Mouse (Mus musculus): Measurements from ENCODE around the gene Psmb5.

The Psmb5 gene

DNA sequence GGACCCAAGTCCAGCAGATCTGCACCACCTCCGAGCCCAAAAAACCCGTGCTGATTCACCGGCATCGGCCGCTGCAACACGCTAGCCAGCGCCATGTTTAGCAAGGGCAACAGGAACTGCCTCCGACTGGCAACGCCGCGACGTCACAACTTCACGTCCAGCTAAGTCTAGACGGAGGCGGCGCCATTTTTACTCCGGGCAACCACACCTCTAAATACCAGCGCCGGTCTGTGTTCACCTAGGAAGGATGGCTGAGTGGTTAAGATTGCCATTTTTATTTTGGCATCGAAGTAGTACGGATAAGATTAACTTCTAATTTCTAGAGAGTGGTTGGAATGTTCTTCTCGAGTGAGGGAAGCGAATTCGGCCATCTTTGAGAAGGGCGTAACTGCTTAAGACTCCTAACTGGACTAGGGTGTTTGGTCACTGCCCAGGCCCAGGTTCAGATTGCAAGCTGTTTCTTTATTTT is at the start of gene Psmb5:
Psmb5 (minus strand) TSS at position 126 of the 469 bp plus-strand sequence.
- peak; percentile 91 for DNase-seq

DNA sequence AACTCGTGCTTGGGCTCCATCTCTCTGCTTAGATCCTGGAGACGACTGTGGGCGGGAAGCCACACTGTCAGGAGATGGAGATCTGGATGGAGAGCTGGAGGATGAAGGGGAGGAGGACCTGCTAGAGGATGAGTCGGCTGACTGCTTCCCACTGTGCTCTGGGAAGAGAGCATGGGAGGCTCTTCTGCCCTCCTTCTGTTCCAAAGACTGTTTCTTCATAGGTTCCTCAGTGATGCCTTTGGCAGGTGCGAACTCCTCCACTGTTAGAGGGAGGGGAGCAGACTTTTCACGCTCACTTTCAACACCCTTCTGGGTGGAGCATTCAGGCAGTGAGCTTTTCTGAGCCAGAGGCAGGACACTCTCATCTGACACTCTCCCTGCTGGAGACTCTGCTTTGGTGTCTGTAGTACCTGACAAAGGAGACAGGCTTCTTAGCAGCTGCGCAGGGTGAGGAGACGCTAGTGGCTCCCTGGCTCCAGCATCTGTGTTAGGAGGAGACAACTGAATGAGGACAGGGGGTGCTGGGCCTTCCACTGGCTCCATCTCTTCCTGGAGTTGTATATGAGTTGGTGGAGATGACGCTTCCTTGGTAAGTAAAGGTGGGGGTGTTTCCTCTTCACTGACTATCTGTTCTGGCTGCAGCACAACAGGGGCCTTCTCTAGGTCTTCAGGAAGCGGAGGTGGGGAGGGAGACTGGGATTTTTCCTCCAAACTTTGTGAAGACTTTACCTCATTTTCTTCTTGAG is 46.8 kb upstream of the Psmb5 start:
- no peak for DNase-seq

DNA sequence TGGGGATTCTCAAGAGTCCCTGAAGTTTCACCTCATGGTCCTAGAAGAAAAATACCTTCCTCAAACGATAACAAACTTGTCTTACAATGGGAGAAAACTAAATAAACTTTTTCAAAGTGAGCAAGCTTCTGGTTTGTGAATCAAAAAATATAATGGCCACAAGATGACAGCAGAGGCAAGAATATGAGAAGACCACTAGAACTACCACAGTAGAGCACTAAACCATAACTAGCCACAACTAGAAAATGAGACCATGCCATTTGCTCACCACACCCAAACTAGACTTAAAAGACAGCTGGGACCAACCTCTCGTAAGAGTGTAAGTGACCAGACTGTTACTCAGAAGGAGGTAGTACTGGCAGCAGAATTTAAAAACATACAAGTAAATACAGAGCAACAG is 42.2 kb upstream of the Psmb5 start:
- no peak for DNase-seq

DNA sequence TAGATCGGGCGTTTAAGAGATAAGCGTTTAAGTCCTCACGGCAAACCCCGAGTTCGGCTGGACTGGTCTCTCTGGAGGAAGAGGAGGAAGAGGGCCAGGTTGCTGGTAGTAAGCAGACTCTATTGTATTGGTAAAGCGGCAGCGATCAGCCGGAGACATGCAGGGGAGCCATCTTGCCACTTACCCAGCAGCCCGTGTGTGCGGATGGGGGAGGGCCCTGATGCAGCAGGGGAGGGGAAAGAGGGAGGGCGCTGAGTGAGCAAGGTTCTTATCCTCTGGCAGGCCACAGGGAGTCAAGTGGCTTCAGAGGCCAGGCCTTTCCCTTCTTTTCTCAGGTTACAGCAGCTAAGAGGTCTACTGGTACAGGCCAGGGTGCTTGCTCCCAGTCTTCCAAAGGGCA is 35.7 kb upstream of the Psmb5 start:
- peak; percentile 91 for DNase-seq

DNA sequence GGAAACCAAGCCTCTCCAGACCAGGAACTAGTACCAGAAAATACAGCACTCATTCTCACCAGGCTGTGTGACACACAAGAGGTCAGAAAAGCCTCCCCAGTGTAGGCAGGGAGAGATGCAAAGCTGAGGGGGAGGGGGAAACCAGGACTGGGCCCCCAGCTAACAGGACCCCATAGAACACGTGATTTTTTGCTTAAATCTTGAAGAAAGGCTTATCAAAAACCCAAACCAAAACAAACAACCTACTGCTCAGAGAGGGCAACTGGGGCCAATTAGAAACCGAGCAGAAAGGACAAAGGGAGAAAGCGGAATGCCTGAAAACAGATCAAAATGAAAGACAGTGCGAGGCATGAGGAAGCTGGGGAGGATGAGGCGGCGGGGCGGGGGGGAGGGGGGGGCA is 35.0 kb upstream of the Psmb5 start:
- DNase-seq, result no peak

DNA sequence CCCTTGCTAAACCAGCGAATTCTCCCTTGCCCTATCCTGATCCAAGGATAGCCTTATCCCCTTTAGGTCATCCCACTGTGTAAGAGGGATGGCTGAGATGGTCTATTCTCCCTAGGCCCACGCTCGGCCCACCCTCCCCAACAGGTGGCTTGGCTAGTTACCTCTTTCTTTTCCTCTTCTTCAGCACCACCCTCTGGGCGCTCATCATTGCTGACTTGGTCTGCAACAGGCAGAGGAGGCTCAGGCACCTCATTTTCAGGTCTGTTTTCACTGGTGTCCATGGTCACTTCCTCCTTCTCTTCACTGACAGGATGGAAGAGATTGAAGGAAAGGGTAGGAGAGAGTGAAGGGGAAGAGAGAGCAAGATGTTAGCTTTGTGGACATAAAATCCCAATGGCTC is 33.7 kb upstream of the Psmb5 start:
- no peak for DNase-seq

DNA sequence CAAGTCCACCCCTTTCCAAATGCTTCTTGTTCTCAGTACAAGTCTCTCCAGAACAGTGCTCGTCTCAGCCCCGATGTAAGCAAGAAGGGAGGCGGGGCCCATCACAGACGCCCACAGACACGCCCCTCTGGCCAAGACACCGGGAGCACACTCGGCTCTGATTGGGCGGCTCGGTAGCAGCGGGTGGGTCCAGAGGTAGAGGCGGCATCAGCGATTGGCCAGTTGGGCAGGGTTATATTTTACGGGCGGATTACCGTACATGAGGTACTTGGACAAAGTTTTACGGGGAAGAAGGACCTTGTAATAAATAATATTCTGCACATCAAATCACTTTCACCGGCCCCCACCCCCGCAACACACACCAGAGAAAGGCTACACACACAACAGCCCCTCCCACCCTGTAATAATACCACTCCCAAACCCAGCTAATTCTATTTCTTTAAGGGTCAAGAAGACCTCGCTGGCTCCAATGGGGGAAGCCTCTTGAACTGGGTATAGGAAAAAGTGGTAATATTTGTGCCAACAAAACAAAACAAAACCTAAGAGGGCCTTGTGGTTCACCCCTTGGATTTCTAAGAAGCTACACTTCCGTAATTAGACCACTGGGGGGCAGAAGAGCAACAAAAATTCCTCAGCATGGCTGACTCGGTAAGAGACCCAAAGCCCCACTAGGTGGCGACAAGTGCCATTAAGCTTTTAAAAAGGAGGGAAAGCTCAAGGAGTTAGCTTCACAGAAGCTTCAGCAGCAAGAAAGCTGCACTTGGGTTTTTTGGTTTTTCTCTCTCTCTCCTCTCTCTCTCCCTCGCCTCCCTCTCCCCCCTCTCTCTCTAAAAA is 33.0 kb upstream of the Psmb5 start:
- peak; percentile 89 for DNase-seq

DNA sequence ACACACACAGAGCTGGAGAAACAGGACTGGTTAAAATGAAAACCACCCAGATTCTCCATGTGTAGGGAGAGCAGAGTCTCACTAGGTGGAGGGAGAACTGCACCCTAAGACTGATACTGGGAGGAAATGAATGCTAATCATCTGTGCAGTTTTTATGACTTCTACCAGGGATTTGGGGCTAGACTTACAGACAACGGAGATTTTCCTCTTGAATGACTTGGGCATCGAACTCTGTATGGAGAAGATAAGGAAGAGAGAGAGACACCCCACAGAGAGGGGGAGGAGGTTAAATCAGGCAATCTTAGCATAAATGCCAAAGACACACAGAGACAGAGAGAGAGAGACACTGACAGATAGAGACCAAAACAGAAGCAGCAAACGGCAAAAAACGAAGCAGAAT is 30.1 kb upstream of the Psmb5 start:
- DNase-seq, result no peak

DNA sequence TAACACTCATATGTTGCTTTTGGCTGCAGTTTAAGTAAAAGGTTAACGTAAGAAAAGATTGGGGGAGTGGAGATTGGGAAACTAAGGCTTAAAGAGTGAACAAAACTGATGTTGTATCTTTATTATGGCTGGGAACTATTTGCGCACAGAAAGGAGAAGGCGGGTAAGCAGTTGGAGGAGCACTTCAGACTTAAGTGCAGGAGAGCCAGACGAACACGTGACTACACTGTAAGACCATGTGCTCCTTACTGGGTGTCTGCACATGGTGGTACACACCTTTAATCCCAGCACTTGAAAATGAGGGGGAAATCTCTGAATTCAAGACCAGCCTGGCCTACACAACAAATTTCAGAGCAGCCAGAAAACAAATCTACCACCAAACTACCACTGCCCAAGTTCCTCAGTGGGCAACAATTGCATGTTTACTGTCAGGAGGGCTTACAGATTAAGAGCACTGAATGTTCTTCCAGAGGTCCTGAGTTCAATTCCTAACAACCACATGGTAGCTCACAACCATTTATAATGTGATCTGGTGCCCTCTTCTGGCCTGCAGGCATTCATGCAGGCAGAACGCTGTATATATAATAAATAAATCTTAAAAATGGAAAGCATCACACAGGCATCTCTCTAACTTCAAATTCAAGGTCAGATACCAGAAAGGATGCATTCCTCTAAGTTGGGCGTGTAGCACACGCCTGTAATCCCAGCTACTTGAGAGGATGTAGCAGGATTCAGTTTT is 29.2 kb upstream of the Psmb5 start:
- no peak for DNase-seq

DNA sequence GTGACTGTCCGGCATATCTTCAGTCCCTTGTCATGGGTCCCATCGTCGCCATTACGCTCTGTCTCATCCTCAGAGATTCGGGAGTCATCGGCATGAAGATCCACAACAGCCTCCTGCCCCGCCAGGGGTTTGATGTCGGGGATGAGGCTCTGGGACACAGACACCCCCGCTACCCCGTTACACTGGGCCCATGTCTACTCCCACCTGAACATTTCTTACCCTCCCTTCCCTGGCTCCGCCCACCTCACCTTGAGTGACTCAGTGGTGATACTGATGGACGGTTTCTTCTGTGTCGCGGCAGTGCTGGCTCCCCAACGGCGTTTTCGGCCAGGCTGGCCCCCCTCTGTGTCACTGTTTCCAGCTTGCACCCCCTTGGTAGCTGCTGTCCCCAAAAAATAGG is 28.6 kb upstream of the Psmb5 start:
- DNase-seq, result no peak

DNA sequence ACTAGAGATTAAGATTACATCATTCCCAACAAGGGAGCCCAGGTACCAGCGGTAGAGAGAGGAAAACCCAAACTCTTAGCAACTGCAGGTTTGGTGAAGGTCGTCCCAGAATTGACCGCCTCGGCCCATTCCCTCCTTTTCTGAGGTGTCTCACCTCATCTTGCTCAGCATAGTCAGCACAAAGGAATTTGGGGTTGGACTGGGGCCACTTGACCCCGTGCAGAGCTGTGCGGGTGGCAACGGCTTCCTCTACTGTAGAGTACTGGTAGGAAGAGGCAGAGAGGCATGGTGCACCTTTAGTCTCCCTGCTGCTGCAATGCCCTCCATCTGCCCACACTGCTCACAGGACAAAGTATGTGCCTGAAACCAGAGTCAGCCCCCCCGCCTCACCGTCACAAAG is 26.5 kb upstream of the Psmb5 start:
- no peak for DNase-seq

DNA sequence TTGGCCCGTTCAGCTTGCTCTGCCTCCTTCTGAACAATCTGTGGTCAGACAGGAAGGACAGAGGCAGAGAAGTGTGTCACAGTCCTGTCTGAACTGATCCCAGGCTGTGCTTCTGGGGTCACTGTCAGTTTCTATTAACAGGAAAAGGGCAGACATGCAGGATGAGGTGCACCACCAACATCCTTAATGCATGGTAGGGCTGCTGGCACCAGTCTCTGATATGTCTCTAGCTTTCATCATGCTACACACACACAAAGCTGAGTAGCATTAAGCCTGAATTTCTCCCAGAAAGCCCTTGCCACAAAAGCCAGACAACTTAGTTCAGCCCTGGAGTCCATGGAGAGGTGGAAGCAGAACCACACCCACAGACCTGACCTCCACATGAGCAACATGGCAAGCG is 25.2 kb upstream of the Psmb5 start:
- no peak for DNase-seq

DNA sequence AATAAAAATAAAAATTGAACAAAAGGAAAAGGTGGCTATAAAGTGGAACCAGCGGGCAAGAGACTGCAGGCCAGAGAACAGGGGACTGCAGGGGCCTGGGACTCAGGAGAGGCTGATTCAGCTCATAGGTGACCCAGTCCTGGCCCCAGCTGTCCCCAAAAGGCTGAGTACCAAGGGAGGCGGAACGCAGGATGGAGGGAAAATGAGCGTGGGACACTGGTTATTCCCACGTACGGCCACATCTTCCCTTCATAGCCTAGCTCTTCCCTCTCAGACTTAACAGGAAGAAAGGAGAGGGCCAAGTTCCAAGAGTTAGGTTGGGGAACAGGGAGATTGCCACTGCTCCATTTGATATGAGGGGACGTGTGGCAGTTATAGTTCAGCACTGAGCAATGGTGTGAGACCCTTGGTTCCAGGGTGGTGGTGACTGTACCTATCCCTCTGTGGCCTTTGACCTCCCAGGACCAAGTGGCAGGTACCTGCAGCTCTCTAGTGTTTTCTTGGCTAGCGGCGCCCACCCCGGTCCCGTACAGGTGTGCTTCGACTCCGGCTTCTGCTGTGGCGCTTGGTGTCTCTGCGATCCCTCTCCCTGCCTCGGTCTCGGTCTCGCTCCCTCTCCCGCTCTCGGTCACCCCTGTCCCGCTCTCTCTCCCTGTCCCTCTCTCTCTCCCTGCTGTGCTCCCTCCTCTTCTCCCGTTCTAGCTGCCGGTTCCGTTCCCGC is 24.6 kb upstream of the Psmb5 start:
- no peak for DNase-seq

DNA sequence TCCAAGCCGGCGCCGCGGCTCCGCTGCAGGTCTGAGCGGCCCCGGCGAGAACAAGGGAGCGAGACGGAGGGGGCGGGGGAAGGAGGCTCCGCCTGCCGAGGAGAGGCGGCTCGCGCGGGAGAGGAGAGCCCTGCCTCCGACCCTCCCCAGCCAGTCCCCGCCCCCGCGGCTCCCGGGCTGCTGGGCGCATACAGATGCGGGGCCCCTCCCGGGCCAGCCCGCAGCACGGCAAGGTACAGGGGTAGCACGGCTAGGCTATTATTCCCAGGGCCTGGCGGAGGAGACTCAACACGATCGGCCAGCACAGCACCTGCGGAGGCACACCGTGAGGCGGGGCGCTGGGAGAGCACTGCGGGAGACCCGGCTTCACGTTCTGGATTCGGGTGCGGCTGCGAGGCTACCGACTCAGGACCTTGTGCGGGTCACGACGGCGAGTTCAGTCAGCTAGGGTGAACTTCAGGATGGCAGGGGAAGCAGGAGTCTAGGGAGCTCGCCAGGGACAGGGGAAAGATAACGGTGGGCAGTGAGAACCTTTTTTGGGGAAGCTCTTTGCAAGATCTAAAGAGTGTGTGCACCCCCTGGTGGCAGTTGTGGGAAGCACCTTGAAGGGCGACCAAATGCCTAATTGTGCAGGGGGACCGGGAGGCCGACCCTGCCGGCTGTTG is 23.6 kb upstream of the Psmb5 start, which contains the start of gene Cdh24:
Cdh24 (minus strand) TSS at position 60 of the 665 bp plus-strand sequence.
- peak; percentile 93 for DNase-seq

DNA sequence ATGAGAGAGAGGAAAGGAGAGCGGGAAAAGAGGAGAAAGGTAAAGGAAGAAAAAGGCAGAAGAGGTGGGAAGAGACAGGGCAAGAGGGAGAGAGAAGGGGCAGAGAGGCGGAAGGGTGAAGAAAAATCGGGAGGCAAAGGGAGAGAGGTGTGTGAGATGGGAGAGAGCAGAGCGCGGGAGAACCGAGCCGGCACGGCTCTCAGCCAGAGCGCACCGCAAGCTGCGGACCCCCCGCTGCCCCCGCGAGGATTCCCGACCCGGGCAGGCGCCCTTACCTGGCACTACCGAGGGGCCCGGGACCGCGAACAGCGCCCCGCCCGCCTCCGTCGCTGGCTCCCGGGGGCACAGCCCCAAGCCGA is 23.1 kb upstream of the Psmb5 start, which contains the start of gene Gm17606:
Gm17606 (plus strand) TSS at position 7 of the 359 bp plus-strand sequence.
- DNase-seq, result no peak

DNA sequence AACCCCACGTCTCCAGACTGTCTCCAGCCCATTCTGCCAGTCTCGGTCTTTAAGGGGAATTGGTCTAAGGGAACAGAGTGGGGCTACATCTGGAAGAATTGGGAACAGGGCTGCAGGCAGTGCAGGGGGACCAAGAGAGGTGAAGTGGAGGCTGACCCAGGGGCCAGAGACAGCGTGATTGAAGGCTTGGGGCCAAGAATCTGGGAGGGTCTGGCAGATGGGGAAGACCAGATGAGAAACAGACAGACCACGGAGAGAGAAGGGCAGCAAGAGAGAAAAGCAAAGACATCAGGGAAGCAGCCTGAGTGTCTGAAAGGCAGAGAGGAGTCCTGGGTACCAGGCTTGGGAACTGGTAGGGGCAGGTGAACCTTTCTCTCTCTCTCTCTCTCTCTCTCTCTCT is 22.3 kb upstream of the Psmb5 start:
- no peak for DNase-seq

DNA sequence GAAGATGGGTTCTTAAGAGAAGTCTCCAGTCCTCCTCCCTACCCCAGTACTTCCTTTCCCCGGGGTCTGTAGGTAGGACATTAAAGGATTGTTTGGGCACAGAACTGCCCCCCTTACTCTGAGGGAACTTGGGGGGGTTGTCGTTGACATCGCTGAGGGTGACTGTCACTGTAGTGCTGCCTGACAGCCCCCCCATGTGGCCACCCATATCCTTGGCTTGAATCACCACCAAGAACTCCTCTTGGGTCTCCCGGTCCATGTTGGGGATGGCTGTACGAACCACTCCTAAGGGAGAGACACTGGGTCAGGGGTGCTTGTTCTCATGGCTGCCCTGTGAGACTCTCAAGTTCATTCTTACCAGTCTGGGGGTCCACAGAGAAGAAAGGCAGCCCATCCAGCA is 20.4 kb upstream of the Psmb5 start:
- DNase-seq, result no peak

DNA sequence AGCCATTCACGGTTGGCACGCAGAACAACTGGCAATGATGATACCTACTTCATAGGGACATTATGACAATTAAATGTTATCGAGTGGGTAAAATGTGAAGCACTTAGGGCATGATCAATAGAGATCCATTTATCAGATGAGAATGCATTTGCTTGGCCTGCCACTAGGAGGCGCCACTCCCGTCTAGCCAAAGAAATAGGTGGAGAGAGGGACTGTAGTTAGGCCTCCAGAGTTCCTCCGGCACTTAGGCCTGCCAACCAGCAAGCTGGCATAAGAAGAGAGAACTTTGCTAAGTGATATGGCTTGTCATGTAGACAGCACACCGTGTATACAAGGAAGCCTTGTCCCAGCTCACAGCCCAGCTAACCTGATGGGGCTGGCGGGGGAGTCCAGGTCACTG is 19.1 kb upstream of the Psmb5 start:
- DNase-seq, result peak; percentile 67

DNA sequence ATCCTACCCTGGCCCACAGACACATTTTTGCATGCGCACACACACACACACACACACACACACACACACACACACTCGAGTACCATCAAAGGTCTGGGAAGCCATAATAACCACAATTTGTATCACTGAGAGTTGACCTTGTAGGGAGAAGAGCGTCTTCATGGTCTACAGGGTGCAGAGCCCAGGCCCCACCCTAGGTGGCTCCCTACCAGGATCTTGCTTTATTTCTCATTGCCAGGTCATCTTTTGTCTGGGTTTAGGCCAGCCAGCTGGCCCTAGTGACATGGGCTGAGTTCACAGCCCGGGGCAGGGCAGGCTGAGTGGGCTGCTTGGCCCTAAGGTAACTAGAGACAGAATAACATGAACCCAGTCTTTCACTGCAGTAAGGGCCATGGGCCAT is 16.4 kb upstream of the Psmb5 start:
- DNase-seq, result no peak

DNA sequence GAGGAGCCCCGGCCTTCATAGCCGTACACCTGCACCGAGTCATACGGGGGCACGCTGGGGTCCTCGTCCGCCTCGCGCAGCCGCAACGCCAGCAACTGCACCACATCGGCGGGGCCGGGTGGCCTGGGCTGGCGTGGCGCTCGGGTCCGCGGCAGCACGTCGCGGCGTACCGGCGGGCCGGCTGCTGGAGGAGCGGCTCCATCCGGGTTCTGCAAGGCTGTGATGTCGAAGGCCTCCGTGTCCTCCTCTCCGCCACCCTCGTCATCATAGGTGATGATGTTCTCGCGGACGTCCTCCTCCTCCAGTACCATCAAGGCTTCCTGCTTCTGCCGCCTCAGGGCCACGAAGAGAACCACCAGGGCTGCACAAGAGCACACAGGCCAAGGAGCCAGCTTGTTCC is 14.4 kb upstream of the Psmb5 start:
- no peak for DNase-seq

DNA sequence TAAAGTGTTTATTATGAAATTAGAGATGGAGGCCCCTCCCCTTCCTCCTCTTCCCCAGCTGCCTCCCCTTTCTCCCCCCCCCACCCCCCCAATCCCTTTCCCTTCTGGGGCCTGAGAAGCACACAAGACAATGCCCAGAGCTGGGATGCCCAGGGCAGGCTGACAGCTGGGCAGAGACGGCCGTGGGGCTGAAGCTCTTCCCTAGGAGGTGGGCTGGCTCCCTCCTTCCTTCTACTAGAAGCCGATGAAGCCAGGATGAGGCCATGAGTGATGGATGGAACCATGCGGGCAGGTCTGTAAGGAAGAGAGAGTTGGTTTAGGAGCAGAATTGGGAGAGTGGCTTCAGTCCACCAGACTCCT is 13.4 kb upstream of the Psmb5 start:
- DNase-seq, result no peak

DNA sequence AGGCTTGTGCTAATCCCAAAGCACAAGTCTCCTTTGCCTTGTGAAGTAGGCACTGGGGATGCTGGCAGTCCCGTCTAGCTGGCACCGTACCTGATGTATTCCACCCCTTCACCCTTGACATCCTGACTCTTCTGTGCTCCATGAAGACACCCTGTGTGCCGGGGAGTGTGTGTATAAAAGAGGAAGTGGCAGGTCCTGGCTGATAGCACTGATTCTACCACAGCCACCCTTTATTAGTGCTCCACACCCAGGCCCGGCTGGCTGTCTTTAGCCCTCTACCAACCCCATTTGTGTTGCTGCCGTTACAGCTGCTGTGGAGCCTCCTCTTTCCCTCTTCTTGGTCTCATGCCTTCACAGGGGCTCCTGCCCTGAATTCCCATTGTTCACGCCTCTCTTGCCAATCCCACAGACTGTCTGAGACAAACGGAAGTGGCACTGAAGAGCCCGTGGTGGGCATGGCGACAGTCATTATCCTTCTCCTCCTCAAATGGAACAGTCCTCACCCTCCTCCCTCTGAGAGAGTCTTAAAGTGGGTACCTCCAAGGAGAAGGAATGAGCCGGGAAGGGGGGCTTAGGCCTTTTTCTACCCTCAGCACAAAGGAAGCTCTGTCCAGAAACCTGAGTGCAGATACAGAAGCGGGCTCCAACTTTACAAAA is 12.9 kb upstream of the Psmb5 start:
- no peak for DNase-seq

Data from liver (tissue).